Comparison of ENCODE assay signal across 1 mouse cellular context in the genomic region with DNA sequence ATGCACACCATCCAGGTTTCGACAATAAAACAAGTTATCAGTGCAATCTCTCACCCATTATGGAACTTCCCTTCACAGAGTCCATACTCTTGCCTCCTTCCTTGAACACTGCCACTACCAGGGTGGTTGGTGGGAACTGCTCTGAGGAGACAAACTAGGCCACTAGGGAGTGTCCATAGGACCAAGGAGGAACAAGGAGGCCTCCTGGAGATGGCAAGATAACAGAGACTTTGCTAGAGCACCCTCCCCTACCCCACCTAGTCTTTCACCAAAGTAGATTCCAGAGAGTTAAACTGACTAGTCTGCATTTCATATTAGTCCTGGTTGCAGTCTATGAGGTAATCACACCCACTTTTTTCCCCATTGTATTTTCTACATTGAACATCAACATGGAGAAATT.
TF ChIP-seq lines count a peak whose summit lies in the region.

No protein-coding gene starts in this region.

TF ChIP-seq in MEL, 35 proteins besides CTCF, POLR2A, EP300 and RAD21:
- TF ChIP-seq MAZ (IDR thresholded peaks at IDR 0.05; ENCODE audit: low read depth, low read length) (no peak), GATA1 (IDR thresholded peaks at IDR 0.05; ENCODE audit: low read depth, low read length) (peak; percentile 64; the same call in 1 of the 2 replicates), UBTF (IDR thresholded peaks at IDR 0.05; ENCODE audit: borderline replicate concordance, insufficient read depth, low read depth, low read length) (no peak)
